ENCODE assay signal across 8 mouse cellular contexts in the genomic region with DNA sequence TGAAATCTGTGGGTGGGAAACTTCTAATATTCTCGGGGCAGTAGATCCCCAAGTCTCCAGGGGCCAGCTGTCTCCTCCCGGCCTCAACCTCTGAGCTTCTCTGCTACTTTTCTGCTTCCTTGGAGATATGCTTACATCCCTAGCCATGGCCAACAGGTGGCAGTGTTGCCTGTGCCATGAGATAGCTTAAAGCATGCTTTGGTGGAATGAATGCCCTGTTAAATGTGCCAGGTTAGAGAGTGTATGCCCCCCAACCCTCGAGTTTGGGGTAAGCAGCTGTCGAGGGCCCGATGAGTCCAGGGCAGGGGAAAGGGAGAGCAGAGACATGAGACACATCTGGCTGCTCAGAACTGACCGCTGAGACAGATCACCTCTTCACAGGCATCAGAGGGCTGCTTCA. TPM values are rescaled to one million over a fixed set of nuclear protein-coding genes. Genes with fewer than 3 reads are reported as not detected.
A peak's percentile ranks its signal among the peaks of the same experiment; 100 is the strongest.
DNase-seq lines count a peak whose midpoint lies in the region; ATAC-seq and TF ChIP-seq lines count a peak whose summit lies in the region.

No protein-coding gene starts in this region.

- H3K4me1 ChIP-seq in forebrain, embryonic 13.5 days: peaks cover 14% of the 10 kb centered on the region
- peaks cover 38% of the 10 kb centered on the region for H3K4me1 ChIP-seq in hindbrain, embryonic 10.5 days (replicated peaks)
- H3K4me1 ChIP-seq in lung, postnatal 0 days (ENCODE audit: insufficient read depth, low read depth, low read length): no peaks in the 10 kb centered on the region

- no peak for TF ChIP-seq POLR2A in brain, embryonic 14.5 days (IDR thresholded peaks at IDR 0.05; ENCODE audit: borderline replicate concordance, extremely low read depth, insufficient read depth, insufficient read length, poor library complexity, severe bottlenecking)

- TF ChIP-seq EP300 in lung, postnatal 0 days (IDR thresholded peaks at IDR 0.05): no peak

- 10% methylated on average over 6 of the region's 6 CpGs for WGBS in forebrain, embryonic 13.5 days
- WGBS in hindbrain, embryonic 10.5 days: 24% methylated on average over 6 of the region's 6 CpGs
- 13% methylated on average over 6 of the region's 6 CpGs for WGBS in lung, postnatal 0 days

- H3K27me3 ChIP-seq in forebrain, embryonic 13.5 days: no peaks in the 10 kb centered on the region
- peaks cover 33% of the 10 kb centered on the region for H3K27me3 ChIP-seq in hindbrain, embryonic 10.5 days (ENCODE audit: insufficient read depth, poor library complexity, severe bottlenecking)
- no peaks in the 10 kb centered on the region for H3K27me3 ChIP-seq in lung, postnatal 0 days (replicated peaks; ENCODE audit: insufficient read depth, low read length)

- peak; percentile 57 for ATAC-seq in forebrain, embryonic 13.5 days
- peak; percentile 64 for ATAC-seq in lung, postnatal 0 days

- H3K36me3 ChIP-seq in forebrain, embryonic 13.5 days (ENCODE audit: poor library complexity, severe bottlenecking): peaks cover 42% of the 10 kb centered on the region
- H3K36me3 ChIP-seq in hindbrain, embryonic 10.5 days: peaks cover 44% of the 10 kb centered on the region
- peaks cover 14% of the 10 kb centered on the region for H3K36me3 ChIP-seq in lung, postnatal 0 days (ENCODE audit: insufficient read depth, low read length)

- no peak overlapping the region for H3K9ac ChIP-seq in forebrain, embryonic 13.5 days
- H3K9ac ChIP-seq in lung, postnatal 0 days (replicated peaks; ENCODE audit: low read depth): no peak overlapping the region

- H3K4me3 ChIP-seq in forebrain, embryonic 13.5 days: no peak overlapping the region
- no peak overlapping the region for H3K4me3 ChIP-seq in hindbrain, embryonic 10.5 days
- H3K4me3 ChIP-seq in lung, postnatal 0 days (ENCODE audit: low read depth, low read length): no peak overlapping the region

- TF ChIP-seq CTCF in brain, embryonic 14.5 days (IDR thresholded peaks at IDR 0.05; ENCODE audit: borderline replicate concordance, extremely low read depth, insufficient read depth, insufficient read length): peak; percentile 90
- TF ChIP-seq CTCF in lung, postnatal 0 days (IDR thresholded peaks at IDR 0.05): peak; percentile 96

- DNase-seq in ES-CJ7 (ENCODE audit: low read depth, low spot score): peak; percentile 85
- DNase-seq in brain, embryonic 14.5 days (ENCODE audit: low read depth): peak; percentile 89
- peak; percentile 81 for DNase-seq in hindbrain, embryonic 10.5 days (ENCODE audit: low spot score)
- peak; percentile 84 to 85 for DNase-seq in layer of hippocampus, postnatal 10 days (ENCODE audit: low spot score in 2 of 2)
- DNase-seq in lung, postnatal 0 days (ENCODE audit: low spot score): peak; percentile 82
- peak; percentile 63 for DNase-seq in ovary, postnatal 14 days (ENCODE audit: low spot score)
- DNase-seq in thymus, postnatal 10 days (ENCODE audit: low spot score in 2 of 2): peak; percentile 25 to 64

- H3K27ac ChIP-seq in forebrain, embryonic 13.5 days: no peak overlapping the region; the same call in 1 of the 2 replicates
- H3K27ac ChIP-seq in hindbrain, embryonic 10.5 days: no peak overlapping the region
- no peak overlapping the region for H3K27ac ChIP-seq in lung, postnatal 0 days (ENCODE audit: low read length)

- H3K9me3 ChIP-seq in forebrain, embryonic 13.5 days (replicated peaks): peaks cover 10% of the 10 kb centered on the region
- H3K9me3 ChIP-seq in hindbrain, embryonic 10.5 days: peaks cover 14% of the 10 kb centered on the region
- no peaks in the 10 kb centered on the region for H3K9me3 ChIP-seq in lung, postnatal 0 days (ENCODE audit: low read length)

- no peak overlapping the region for H3K4me2 ChIP-seq in forebrain, embryonic 13.5 days
- no peak overlapping the region for H3K4me2 ChIP-seq in lung, postnatal 0 days (replicated peaks; ENCODE audit: low read depth, low read length)

RNA-seq across cellular contexts. Expression of a gene that starts 18.4 kb away (rescaled TPM):
- polyA plus RNA-seq in brain, embryonic 14.5 days (2012; rRNA removed): 1.3 and 1.6 TPM in 2 replicates
- polyA plus RNA-seq in forebrain, embryonic 13.5 days (2015; fragmentation: Nextera tagmentation; extraction: Ambion mirVana): 0.38 and 0.65 TPM in 2 replicates
- 0.39 and 0.62 TPM in 2 replicates for polyA plus RNA-seq in hindbrain, embryonic 10.5 days (2016; fragmentation: Nextera tagmentation; extraction: Ambion mirVana)
- 1 to 10 TPM; 2.3 to 3.7 TPM for total RNA-seq in layer of hippocampus, postnatal 10 days (2021)
- 3.8 and 5.0 TPM in 2 replicates for polyA plus RNA-seq in lung, postnatal 0 days (2015; fragmentation: Nextera tagmentation; extraction: Ambion mirVana)

RNA-seq across cellular contexts. Expression of a gene that starts 18.5 kb away (rescaled TPM):
- polyA plus RNA-seq in brain, embryonic 14.5 days (2012; rRNA removed): 6.2 and 7.0 TPM in 2 replicates
- 6.7 and 6.9 TPM in 2 replicates for polyA plus RNA-seq in forebrain, embryonic 13.5 days (2015; fragmentation: Nextera tagmentation; extraction: Ambion mirVana)
- polyA plus RNA-seq in hindbrain, embryonic 10.5 days (2016; fragmentation: Nextera tagmentation; extraction: Ambion mirVana): 10.7 and 13.1 TPM in 2 replicates
- 1 to 10 TPM; 5.0 to 6.2 TPM for total RNA-seq in layer of hippocampus, postnatal 10 days (2021)
- polyA plus RNA-seq in lung, postnatal 0 days (2015; fragmentation: Nextera tagmentation; extraction: Ambion mirVana): 23.5 and 27.6 TPM in 2 replicates
